Mouse (Mus musculus) megakaryocyte, embryonic 14.5 days (primary cell): ENCODE results near the gene Smim5.

Experiments
- FLI1 ChIP-seq: IDR thresholded peaks from 2 replicates; pipeline ENCODE4 v1.6.1; 2012; ENCODE audit warnings: low read length, inconsistent platforms, mixed read lengths
- GATA1 ChIP-seq: IDR thresholded peaks from 3 replicates; pipeline ENCODE4 v1.6.1; 2012; ENCODE audit warnings: mixed read lengths, low read length, inconsistent platforms, borderline replicate concordance

DNA sequence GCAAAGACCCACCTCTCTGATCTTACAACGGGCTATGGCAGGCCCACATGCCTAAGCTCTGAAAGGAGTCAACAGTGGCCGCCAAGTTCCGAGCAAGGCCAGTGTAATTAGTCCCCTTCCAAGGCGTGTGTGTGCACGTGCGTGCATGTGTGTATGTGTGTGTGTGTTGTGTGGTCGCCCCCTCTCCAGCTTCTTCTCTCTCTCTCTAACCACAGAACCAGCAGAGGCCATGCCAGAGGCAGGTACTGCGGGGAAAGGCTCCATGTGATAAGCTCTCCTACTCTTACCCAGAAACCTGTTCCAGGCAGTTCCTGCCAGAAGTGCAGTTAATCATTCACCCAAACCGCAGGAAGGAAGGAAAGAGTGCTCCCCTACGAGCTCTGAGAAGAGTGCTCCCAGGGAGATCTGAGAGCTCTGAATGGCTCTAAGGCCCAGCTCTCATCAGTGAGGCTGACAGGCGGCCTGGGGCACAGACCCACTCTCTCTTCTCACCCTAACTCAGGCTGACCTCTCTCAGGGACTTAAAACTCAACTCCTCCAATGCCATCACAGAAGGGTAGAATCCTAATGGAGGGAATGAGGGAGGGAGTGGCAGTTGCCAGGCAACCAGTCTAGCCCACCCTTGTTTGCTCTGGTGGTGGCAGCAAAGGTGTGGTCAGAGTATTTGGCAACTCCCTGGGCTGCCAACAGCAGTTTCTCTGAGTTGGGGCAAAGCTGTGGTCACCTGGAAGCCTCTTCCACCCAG, 12.0 kb downstream of the Smim5 start, which contains the start of gene Smim6:
- TF ChIP-seq GATA1 (no peak), FLI1 (no peak)
